Mouse (Mus musculus) kidney, postnatal 14 days (tissue): ENCODE measurements around the gene Rsad1.
A peak's percentile ranks its signal among the peaks of the same experiment; 100 is the strongest.

Experiments
- DNase-seq: peaks from one replicate; pipeline ENCODE4 v3.0.0; 2022; ENCODE audit warnings: mixed read lengths

Rsad1 gene

GRCm38 (mm10) chr11:94548888-94549690 is at the start of gene Rsad1:
Gene Rsad1 (minus strand): TSS chr11:94549255.
- peak; percentile 95 for DNase-seq

DNA sequence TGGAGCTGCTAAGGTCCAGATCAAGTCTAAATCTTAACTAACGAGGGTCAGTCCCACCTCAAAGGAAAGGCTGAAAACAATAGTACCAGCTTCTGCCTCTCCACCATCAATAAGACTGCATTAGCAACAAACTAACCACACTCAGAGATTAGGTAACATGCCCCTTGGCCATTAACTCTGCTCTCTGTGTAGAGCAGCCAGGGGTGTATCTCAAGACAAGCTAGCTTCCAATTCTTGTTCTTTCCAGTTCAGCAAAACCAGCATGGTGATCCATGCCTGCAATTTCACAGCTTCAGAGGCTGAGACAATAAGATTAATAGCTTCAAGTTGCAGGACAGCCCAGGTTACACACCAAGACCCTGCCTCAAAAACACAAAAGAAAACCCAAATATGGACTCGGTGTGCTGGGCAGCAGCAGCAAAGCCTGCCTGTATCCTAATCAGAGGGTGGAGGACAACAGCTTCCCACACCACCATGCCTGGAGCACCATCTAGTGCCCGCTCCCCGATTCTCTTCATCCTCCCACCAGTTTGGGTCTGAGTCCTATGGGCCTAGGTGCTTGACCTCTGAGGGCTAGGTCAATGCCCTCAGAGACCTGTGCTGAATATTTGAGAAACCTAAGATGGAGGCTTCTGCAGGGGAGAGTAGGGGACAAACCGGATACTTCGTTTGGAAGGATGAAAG is 49.5 kb upstream of the Rsad1 start:
- no peak for DNase-seq

GRCm38 (mm10) chr11:94597319-94597718 is 48.3 kb upstream of the Rsad1 start:
- DNase-seq = peak; percentile 86

DNA sequence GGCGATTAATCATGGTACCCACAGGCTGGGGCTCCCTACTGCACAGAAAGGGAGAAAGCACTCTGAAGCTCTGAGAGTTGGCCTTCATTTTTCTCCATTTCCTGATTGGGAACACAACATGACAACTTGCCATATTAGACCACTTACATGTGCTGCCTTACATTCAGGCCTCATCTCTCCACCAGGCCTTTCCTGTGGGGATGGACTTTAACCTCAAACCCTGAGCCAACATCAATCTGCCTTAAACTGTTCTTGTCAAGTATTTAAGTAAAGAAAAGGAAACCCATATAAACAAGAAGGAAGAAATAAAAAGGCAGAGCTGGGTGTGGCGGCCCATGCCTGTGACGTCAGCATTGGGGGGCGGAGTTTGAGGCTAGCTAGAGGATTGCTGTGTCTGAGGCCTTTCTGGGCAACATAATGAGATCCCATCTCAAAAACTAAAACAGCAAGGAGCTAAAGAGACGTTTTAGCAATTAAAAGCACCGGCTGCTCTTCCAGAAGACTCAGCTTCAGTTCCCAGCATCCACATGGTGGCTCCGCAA is 47.3 kb upstream of the Rsad1 start:
- peak; percentile 44 for DNase-seq

GRCm38 (mm10) chr11:94587511-94587910 is 38.5 kb upstream of the Rsad1 start:
- no peak for DNase-seq

DNA sequence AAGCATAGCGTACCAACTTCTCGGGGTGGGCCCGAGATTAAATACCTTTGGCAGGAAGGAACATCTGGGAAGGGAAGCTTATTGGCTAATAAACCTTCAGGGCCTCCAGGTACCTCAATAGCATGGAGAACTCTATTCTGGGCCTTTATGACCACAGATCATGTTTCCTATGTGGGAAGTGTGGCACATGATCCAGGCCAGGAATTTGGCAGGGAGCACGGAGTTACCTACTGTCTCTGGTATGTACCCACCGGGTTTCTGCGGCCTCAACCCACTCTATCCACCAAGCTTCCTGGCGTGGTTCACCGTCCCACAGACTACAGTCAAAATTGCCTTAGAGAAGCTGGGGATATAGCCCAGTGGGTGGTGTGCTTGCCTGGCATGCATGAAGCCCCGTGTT is 36.0 kb upstream of the Rsad1 start:
- DNase-seq = no peak

DNA sequence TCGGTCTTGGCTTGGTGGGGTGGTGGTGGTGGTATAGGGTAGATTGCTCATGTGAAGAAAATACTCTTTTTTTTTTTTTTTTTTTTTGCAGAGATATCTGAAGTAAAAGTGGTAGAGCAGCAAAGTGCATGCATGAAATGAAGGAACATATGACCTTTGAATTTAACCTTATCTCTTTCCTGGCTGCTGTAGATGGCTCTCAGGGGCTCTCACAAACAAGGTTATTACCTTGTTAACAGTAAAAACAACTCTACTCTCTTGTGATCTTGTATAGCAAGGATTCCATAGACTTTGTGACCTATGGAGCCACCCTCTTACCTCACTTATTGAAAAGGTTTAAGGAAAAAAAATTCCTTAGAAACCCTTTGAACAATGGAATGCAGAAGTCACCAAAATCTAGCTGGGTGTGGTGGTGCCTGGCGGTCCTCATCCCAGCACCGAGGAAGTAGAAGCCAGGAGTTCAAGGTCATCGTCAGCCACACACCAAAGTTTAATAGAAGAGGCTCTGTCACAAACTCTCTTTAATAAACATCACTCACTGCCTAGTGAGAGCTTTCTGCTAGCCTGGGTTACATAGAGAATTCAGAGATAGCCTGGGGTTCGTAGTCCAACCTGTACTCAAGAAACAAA is 31.2 kb upstream of the Rsad1 start:
- no peak for DNase-seq

GRCm38 (mm10) chr11:94576361-94576760 is 27.3 kb upstream of the Rsad1 start:
- DNase-seq = peak; percentile 63

GRCm38 (mm10) chr11:94575036-94575435 is 26.0 kb upstream of the Rsad1 start:
- DNase-seq = no peak

DNA sequence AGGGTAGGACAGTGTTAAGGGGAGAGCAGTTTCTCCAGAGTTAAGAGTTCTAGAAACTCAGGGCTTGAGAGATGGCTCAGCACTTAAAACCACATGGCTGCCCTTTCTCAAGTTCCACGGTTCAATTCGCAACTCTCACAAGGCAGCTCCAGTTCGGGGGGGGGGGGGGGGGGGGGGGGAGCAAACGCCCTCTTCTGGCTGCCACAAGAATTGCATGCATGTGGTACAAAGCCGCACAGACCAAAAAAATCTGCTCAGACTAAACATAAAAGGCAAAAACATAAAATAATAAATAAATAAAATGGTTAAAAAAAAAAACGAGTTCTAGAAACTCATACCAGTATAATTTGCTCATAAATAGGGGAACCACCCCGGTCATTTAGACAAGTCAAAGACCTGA is 25.5 kb upstream of the Rsad1 start:
- no peak for DNase-seq

- no peak for DNase-seq
Observed at GRCm38 (mm10) chr11:94571850-94572249, 22.8 kb upstream of the Rsad1 start.

DNA sequence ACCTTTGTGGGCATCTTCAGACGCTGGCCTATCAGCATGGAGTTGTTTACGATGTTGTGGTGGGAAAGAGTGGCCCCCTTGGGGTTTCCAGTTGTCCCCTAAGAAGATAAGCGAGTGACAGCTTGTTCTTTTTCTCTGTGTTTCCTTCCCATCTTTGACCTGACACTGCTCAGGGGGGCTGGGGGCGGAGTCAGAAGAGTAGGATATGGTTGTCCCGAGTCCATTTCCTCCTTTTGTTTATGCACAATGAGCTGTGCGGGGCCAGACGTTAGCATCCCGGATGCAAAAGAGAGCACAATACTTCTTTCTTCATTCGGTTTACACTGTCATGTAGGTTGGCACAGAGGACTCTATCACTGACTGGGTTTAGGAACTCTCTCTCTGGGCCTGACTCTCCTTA is 21.6 kb upstream of the Rsad1 start:
- DNase-seq = peak; percentile 77

- DNase-seq = no peak
Observed at GRCm38 (mm10) chr11:94567326-94567725, 18.3 kb upstream of the Rsad1 start.

- DNase-seq = no peak
Observed at GRCm38 (mm10) chr11:94566534-94566933, 17.5 kb upstream of the Rsad1 start.

DNA sequence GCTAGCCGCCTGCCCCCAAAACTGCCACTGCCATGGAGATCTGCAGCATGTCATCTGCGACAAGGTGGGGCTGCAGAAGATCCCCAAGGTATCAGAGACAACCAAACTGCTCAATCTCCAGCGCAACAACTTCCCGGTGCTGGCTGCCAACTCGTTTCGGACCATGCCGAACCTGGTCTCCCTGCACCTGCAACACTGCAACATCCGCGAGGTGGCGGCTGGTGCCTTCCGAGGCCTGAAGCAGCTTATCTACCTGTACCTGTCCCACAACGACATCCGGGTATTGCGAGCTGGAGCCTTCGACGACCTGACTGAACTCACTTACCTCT is 16.1 kb upstream of the Rsad1 start:
- no peak for DNase-seq

- DNase-seq = peak; percentile 69
Observed at GRCm38 (mm10) chr11:94564437-94565150, 15.5 kb upstream of the Rsad1 start, which contains the start of gene Chad. Gene Chad (plus strand): TSS chr11:94565047.

GRCm38 (mm10) chr11:94563821-94564220 is 14.8 kb upstream of the Rsad1 start:
- DNase-seq = no peak

- DNase-seq = no peak
Observed at GRCm38 (mm10) chr11:94563383-94563782, 14.3 kb upstream of the Rsad1 start.

DNA sequence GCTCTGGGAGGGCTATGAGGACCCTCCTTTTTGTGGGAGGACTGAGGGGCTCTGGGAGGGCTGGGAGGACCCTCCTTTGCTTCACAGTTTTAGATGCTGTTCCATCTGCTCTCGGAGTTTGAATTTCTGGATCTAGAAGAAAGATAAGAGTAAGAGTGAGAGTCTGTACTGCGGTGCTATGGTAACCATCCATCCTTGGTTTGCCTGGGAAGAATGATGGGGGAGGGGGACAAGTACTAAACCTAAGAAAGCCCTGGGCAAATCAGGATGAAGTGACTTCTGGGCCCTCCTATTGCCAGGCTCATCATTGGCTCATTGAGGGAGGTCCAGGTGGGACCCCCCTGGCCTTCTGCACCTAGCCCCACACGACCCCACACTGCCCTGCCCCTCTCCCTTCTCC is 9.2 kb upstream of the Rsad1 start:
- DNase-seq = no peak

GRCm38 (mm10) chr11:94550442-94550744 is 1.3 kb upstream of the Rsad1 start:
- no peak for DNase-seq

DNA sequence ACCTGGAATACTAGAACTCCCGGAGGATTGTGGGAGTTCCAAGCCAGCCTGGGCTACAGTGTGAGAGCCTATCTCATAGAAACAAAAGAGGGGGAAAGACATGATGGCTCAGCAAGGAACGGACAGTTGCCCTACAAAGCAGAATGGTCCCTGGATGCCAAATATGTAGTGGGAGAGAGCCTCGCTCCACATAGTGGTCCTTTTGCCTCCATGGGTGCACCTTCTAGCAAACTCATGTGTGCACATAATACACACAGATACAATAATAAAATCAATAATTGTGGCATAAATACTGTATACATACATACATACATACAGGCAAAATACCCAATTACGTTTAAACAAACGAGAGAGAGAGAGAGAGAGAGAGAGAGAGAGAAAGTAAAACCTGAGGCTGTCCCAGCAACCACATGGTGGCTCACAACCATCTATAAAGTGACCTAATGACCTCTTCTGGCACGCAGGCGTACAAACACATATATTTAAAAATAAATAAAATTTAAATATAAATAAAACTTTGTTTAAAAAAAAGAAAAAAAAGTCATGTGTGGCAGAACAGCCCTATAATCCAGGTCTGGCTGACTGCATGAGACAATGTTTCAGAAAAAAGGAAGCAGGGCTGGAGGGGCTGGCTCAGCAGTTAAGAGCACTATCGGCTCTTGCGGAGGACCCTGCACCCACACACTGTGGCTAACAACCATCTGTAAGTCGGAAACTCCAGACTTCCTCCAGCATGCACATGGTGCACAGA is 811 bp upstream of the Rsad1 start:
- no peak for DNase-seq

DNA sequence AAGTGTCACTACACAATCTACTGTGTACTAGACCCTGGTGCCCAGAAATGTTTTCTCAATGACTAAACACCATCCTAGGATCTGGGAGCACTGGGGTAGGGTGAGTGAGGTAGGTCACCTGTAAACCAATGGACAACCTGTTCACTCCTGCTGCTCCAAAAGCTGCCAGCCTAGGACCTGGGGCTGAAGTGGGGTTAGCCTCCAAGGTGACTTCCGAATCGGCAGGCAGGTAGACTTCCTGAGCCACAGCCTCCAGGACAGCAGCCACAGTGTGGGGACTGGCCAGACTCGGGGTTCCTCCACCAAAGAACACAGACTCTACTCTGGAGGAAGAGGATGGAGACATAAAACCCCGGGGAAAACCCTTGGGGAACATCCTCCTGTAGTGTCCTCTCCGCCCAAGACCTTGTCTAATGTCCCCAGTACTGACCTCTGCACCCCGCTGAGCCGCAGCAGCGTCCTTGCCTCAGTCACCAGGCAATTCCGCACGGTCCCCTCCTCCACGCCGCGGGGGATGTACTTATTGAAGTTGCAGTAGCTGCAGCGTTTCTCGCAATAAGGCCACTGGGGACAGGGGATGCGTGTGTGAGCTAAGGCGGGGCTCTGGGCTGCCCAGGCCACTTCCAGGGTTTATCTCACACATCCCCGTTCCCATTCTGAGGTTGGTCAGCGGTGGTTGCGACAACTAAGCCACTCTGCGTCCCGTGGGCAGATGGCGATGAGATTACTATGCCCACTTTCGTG is 842 bp downstream of the Rsad1 start:
- peak; percentile 53 for DNase-seq
